14 mouse cellular contexts compared by ENCODE assay signal in the genomic region with DNA sequence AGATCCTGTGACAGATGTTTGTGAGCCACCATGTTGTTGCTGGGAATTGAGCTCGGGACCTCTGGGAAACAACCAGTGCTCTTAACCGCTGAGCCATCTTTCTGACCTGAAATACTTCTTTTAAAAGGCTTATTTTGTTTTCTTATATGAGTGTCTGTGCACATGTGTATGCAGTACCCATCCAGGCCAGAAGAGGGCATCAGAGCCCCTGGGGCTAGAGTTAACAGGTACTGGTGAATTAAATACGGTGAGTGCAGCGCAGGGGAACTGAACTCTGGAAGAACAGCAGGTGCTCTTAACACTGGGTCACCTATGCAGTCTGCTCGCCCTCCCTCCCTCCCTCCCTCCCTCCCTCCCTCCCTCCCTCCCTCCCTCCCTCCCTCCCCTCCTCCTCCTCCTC. TPM values are rescaled to one million over a fixed set of nuclear protein-coding genes. Genes with fewer than 3 reads are reported as not detected.
DNase-seq lines count a peak whose midpoint lies in the region; ATAC-seq and TF ChIP-seq lines count a peak whose summit lies in the region.
"Had no signal": no experiment of that assay in that cellular context is flagged by ENCODE, and none has a peak within 500 bp of the region (broad histone marks: within the 10 kb centered on the region; RNA-seq: fewer than 3 reads in every experiment).

No protein-coding gene starts in this region.

- WGBS in heart, adult 2 months: 75% methylated on average over 5 of the region's 5 CpGs
- WGBS in lung, embryonic 14.5 days: 77% methylated on average over 5 of the region's 5 CpGs

- H3K4me1 ChIP-seq in heart, adult 2 months (ENCODE audit: control insufficient read depth, insufficient read depth, low read length): no peaks in the 10 kb centered on the region
- H3K4me1 ChIP-seq in lung, embryonic 14.5 days (ENCODE audit: insufficient read depth): no peaks in the 10 kb centered on the region
- H3K4me1 ChIP-seq in testis, adult 2 months (ENCODE audit: control insufficient read depth, insufficient read depth, low read length): no peaks in the 10 kb centered on the region
- H3K4me1 ChIP-seq: embryonic facial prominence, embryonic 15.5 days; megakaryocyte, embryonic 14.5 days; neural tube, embryonic 13.5 days had no signal

- no peak overlapping the region for H3K4me3 ChIP-seq in heart, adult 2 months
- no peak overlapping the region for H3K4me3 ChIP-seq in lung, embryonic 14.5 days (ENCODE audit: low read depth, low read length)
- H3K4me3 ChIP-seq in testis, adult 2 months (ENCODE audit: control insufficient read depth, low read depth, low read length): no peak overlapping the region
- H3K4me3 ChIP-seq: embryonic facial prominence, embryonic 15.5 days; megakaryocyte, embryonic 14.5 days; neural tube, embryonic 13.5 days had no signal

- peak; percentile 36 for TF ChIP-seq CTCF in heart, adult 2 months (IDR thresholded peaks at IDR 0.05)
- peak; percentile 40 for TF ChIP-seq CTCF in lung, embryonic 14.5 days (IDR thresholded peaks at IDR 0.05; ENCODE audit: low read depth)
- TF ChIP-seq CTCF in Patski (IDR thresholded peaks at IDR 0.05): peak; percentile 40
- TF ChIP-seq CTCF in testis, adult 2 months (IDR thresholded peaks at IDR 0.05; ENCODE audit: control insufficient read depth, insufficient read depth, insufficient replicate concordance, low read depth, low read length): peak; percentile 47; the same call in 1 of the 2 replicates

- no peak for ATAC-seq in lung, embryonic 14.5 days (ENCODE audit: insufficient read depth)
- ATAC-seq in Patski: no peak

- in situ Hi-C loops in Patski (cut with MboI; ENCODE audit: low pct_unique_long_range_greater_than_20kb): loop anchor here (25.0 kb wide), 1 partner anchor 1942 kb away; no protein-coding TSS in a partner anchor

- H3K9ac ChIP-seq in heart, adult 2 months (ENCODE audit: low read depth, low read length): no peak overlapping the region
- H3K9ac ChIP-seq in lung, embryonic 14.5 days: no peak overlapping the region
- H3K9ac ChIP-seq: embryonic facial prominence, embryonic 15.5 days; neural tube, embryonic 13.5 days had no signal

- CTCF ChIA-PET in Patski (lab: Charles Lee): interaction anchor here (0.8 to 1.6 kb wide), 7 partner anchors 9 to 931 kb away, joined by 3 to 5 read pairs (median 3); no protein-coding TSS in a partner anchor

- no peaks in the 10 kb centered on the region for H3K36me3 ChIP-seq in heart, adult 2 months (ENCODE audit: control insufficient read depth, insufficient read depth, low read length)
- no peaks in the 10 kb centered on the region for H3K36me3 ChIP-seq in lung, embryonic 14.5 days (ENCODE audit: insufficient read depth)
- no peaks in the 10 kb centered on the region for H3K36me3 ChIP-seq in testis, adult 2 months (ENCODE audit: control insufficient read depth, insufficient read depth, low read length)
- H3K36me3 ChIP-seq: embryonic facial prominence, embryonic 15.5 days; neural tube, embryonic 13.5 days had no signal

- no peak for TF ChIP-seq EP300 in heart, adult 2 months (IDR thresholded peaks at IDR 0.05; ENCODE audit: insufficient read depth, low read depth, low read length)

- H3K4me2 ChIP-seq in lung, embryonic 14.5 days: no peak overlapping the region
- H3K4me2 ChIP-seq: embryonic facial prominence, embryonic 15.5 days; neural tube, embryonic 13.5 days had no signal

- intact Hi-C loops in heart, adult 2 months (cut with DNase I): loop anchor here (5.0 kb wide), 3 partner anchors 927 to 1587 kb away; no protein-coding TSS in a partner anchor

- H3K27me3 ChIP-seq in heart, adult 2 months (ENCODE audit: control insufficient read depth, insufficient read depth, low read length): no peaks in the 10 kb centered on the region
- H3K27me3 ChIP-seq in lung, embryonic 14.5 days (ENCODE audit: insufficient read depth, low read length): no peaks in the 10 kb centered on the region
- peaks cover 17% of the 10 kb centered on the region for H3K27me3 ChIP-seq in Patski
- no peaks in the 10 kb centered on the region for H3K27me3 ChIP-seq in testis, adult 2 months (ENCODE audit: control insufficient read depth, insufficient read depth, low read length)
- H3K27me3 ChIP-seq: embryonic facial prominence, embryonic 15.5 days; megakaryocyte, embryonic 14.5 days; neural tube, embryonic 13.5 days had no signal

- no peaks in the 10 kb centered on the region for H3K79me2 ChIP-seq in heart, adult 2 months (replicated peaks; ENCODE audit: control insufficient read depth, insufficient read depth, low read length)

- no peaks in the 10 kb centered on the region for H3K9me3 ChIP-seq in lung, embryonic 14.5 days (ENCODE audit: low read depth, low read length)
- H3K9me3 ChIP-seq: embryonic facial prominence, embryonic 15.5 days; neural tube, embryonic 13.5 days had no signal

- no peak overlapping the region for H3K27ac ChIP-seq in heart, adult 2 months
- H3K27ac ChIP-seq in lung, embryonic 14.5 days (ENCODE audit: low read depth): no peak overlapping the region
- H3K27ac ChIP-seq in testis, adult 2 months (ENCODE audit: control insufficient read depth, insufficient read depth, low read depth, low read length): no peak overlapping the region
- H3K27ac ChIP-seq: embryonic facial prominence, embryonic 15.5 days; neural tube, embryonic 13.5 days had no signal

- POLR2A ChIA-PET in Patski (lab: Charles Lee): no interaction called here

- no peak for DNase-seq in heart, adult 2 months
- DNase-seq in heart, adult 11 months: no peak
- no peak for DNase-seq in lung, embryonic 14.5 days
- no peak for DNase-seq in lung, postnatal 36 days
- no peak for DNase-seq in Patski (ENCODE audit: low read depth, low spot score)
- no peak for DNase-seq in right cerebral cortex, postnatal 10 days (ENCODE audit: low spot score in 2 of 2)
- DNase-seq in ovary, postnatal 14 days (ENCODE audit: low spot score): no peak

- no peak for TF ChIP-seq POLR2A in heart, adult 2 months (IDR thresholded peaks at IDR 0.05; ENCODE audit: insufficient read depth, low read depth, low read length)
- no peak for TF ChIP-seq POLR2A in testis, adult 2 months (IDR thresholded peaks at IDR 0.05; ENCODE audit: control insufficient read depth, low read depth, low read length)

RNA-seq across cellular contexts. Expression of gene Gm6793, which starts 30.3 kb away (rescaled TPM):
- total RNA-seq in heart, adult 2 months (2021): not detected
- not detected in 2 replicates for polyA plus RNA-seq in heart, adult 2 months (2012; rRNA removed)
- 0.42 TPM in 1 of 2 replicates, not detected in the other for polyA plus RNA-seq in lung, embryonic 14.5 days (2014; fragmentation: Nextera tagmentation; extraction: Ambion mirVana)
- 0.76 TPM for polyA plus RNA-seq in Patski (2021)
- polyA plus RNA-seq in testis, adult 2 months (2012; rRNA removed): 0.06 TPM in 1 of 2 replicates, not detected in the other
- total RNA-seq: layer of hippocampus, postnatal 10 days; liver, adult 2 months had no signal
- polyA plus RNA-seq: liver, adult 2 months; small intestine, adult 2 months had no signal

RNA-seq across cellular contexts. Expression of gene Terf2ip, which starts 34.0 kb away (rescaled TPM):
- total RNA-seq in heart, adult 2 months (2021): 10 to 100 TPM; 10.7 to 10.8 TPM
- 5.3 and 8.2 TPM in 2 replicates for polyA plus RNA-seq in heart, adult 2 months (2012; rRNA removed)
- polyA plus RNA-seq in lung, embryonic 14.5 days (2014; fragmentation: Nextera tagmentation; extraction: Ambion mirVana): 22.8 and 25.0 TPM in 2 replicates
- polyA plus RNA-seq in Patski (2021): 24.2 TPM
- polyA plus RNA-seq in testis, adult 2 months (2012; rRNA removed): 2.9 and 3.8 TPM in 2 replicates

RNA-seq across cellular contexts. Expression of gene Kars, which starts 34.1 kb away (rescaled TPM):
- total RNA-seq in heart, adult 2 months (2021): 100 to 1,000 TPM; 100 to 111 TPM
- 46.0 and 67.2 TPM in 2 replicates for polyA plus RNA-seq in heart, adult 2 months (2012; rRNA removed)
- polyA plus RNA-seq in lung, embryonic 14.5 days (2014; fragmentation: Nextera tagmentation; extraction: Ambion mirVana): 227 and 229 TPM in 2 replicates
- polyA plus RNA-seq in Patski (2021): 149 TPM
- polyA plus RNA-seq in testis, adult 2 months (2012; rRNA removed): 59.9 and 60.4 TPM in 2 replicates

RNA-seq across cellular contexts. Expression of gene Adat1, which starts 53.1 kb away (rescaled TPM):
- total RNA-seq in heart, adult 2 months (2021): 1 to 10 TPM; 1.8 to 2.0 TPM
- polyA plus RNA-seq in heart, adult 2 months (2012; rRNA removed): 1.8 and 3.2 TPM in 2 replicates
- 8.7 and 9.8 TPM in 2 replicates for polyA plus RNA-seq in lung, embryonic 14.5 days (2014; fragmentation: Nextera tagmentation; extraction: Ambion mirVana)
- polyA plus RNA-seq in Patski (2021): 7.0 TPM
- polyA plus RNA-seq in testis, adult 2 months (2012; rRNA removed): 4.5 and 5.3 TPM in 2 replicates
